Mouse (Mus musculus) midbrain, postnatal 0 days (tissue): ENCODE results near the gene Rraga. TPM values are rescaled to one million over a fixed set of nuclear protein-coding genes. Genes with fewer than 3 reads are reported as not detected.

Experiments used
- ATAC-seq: fragments of 200-750 bp; cut with Nextera tagmentation; 2 replicates; pipeline ENCODE4 v1.8.0; 2017; ENCODE audit warnings: moderate number of reproducible peaks, mild to moderate bottlenecking, moderate TSS enrichment, moderate library complexity; ENCODE audit not compliant: low FRiP score
- DNase-seq: peaks from one replicate; pipeline ENCODE4 v3.0.0-alpha.2; 2015; ENCODE audit warnings: low spot score
- H3K27ac ChIP-seq: fragments of 300-500 bp; sonication (generic); 2 replicates; pipeline ENCODE4 v1.5.1; 2014; ENCODE audit warnings: low read depth, mild to moderate bottlenecking, low read length, mixed read lengths
- H3K27me3 ChIP-seq: fragments of 300-500 bp; sonication (generic); 2 replicates; pipeline ENCODE4 v1.6.1; 2014; ENCODE audit warnings: low read length, control low read depth, mixed read lengths; ENCODE audit not compliant: insufficient read depth
- H3K36me3 ChIP-seq: fragments of 300-500 bp; sonication (generic); 2 replicates; pipeline ENCODE4 v1.6.1; 2014; ENCODE audit warnings: low read length, control low read depth, mixed read lengths; ENCODE audit not compliant: insufficient read depth
- H3K4me1 ChIP-seq: fragments of 300-500 bp; sonication (generic); 2 replicates; pipeline ENCODE4 v1.6.1; 2014; ENCODE audit warnings: mild to moderate bottlenecking, control low read depth, antibody characterized with exemption, low read length, mixed read lengths; ENCODE audit not compliant: insufficient read depth
- H3K4me2 ChIP-seq: fragments of 300-500 bp; sonication (generic); 2 replicates; pipeline ENCODE4 v1.6.1; 2014; ENCODE audit warnings: low read depth, mild to moderate bottlenecking, low read length, mixed read lengths; ENCODE audit not compliant: poor library complexity, severe bottlenecking
- H3K4me3 ChIP-seq: fragments of 300-500 bp; sonication (generic); 2 replicates; pipeline ENCODE4 v1.5.1; 2014; ENCODE audit warnings: low read depth, mild to moderate bottlenecking, low read length, moderate library complexity
- H3K9ac ChIP-seq: fragments of 300-500 bp; sonication (generic); replicated peaks from 2 replicates; pipeline ENCODE4 v1.6.1; 2014; ENCODE audit warnings: mild to moderate bottlenecking, low read length, moderate library complexity, mixed read lengths; ENCODE audit not compliant: poor library complexity, severe bottlenecking
- H3K9me3 ChIP-seq: fragments of 300-500 bp; sonication (generic); 2 replicates; pipeline ENCODE4 v1.6.1; 2016; ENCODE audit warnings: low read length, control low read depth
- CTCF ChIP-seq: IDR thresholded peaks from 2 replicates; pipeline ENCODE4 v1.5.1; 2016; ENCODE audit warnings: antibody characterized with exemption, mild to moderate bottlenecking
- WGBS: fragments of 180-500 bp; shearing (Covaris S2); extraction: QIAGEN DNeasy Blood & Tissue Kit; methylation state at CpG from one replicate; pipeline ENCODE4 v1.1.7; 2014; 5-methylcytosine and 5-hydroxymethylcytosine counted together
- polyA plus RNA-seq: library from polyadenylated mRNA; unstranded; fragments of >200 nt; fragmentation: Nextera tagmentation; extraction: Ambion mirVana; gene quantifications from 2 replicates; pipeline ENCODE4 v1.2.1, GENCODE M21; 2015
- total RNA-seq: library from RNA; depleted of rRNA; stranded (reverse); fragments of >200 nt; gene quantifications from 2 replicates; pipeline ENCODE4 v1.2.3, GENCODE M21; 2014

Gene Rraga
- total and polyA plus RNA-seq, 2 experiments from 2014 or later = 34.7 to 157 TPM

DNA sequence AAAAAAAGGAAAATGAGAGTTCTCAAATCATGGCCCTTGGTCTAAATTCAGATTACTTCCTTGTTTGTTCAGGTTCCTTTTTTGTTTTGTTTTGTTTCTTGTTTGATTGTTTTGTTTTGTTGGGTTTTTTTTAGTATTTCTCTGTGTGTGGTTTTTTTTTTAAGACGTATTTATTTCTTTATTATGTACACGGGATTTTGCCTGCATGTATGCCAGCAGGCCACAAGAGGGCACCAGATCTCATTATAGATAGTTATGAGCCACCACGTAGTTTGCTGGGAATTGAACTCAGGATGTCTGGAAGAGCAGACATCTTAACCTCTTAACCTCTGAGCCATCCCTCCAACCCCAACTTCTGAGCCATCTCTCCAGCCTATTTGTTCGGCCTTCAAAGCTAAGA, 37.5 kb upstream of the Rraga start:
- peak; percentile 53 for TF ChIP-seq CTCF
- H3K9me3 ChIP-seq = no peaks in the 10 kb centered on the region
- peak; percentile 33 for DNase-seq
- no peak overlapping the region for H3K4me3 ChIP-seq
- H3K9ac ChIP-seq = no peak overlapping the region
- no peaks in the 10 kb centered on the region for H3K27me3 ChIP-seq
- no peaks in the 10 kb centered on the region for H3K4me1 ChIP-seq
- no peak overlapping the region for H3K27ac ChIP-seq
- ATAC-seq = no peak
- no peaks in the 10 kb centered on the region for H3K36me3 ChIP-seq
- no peak overlapping the region for H3K4me2 ChIP-seq
- 41% methylated on average over 4 of the region's 4 CpGs for WGBS

DNA sequence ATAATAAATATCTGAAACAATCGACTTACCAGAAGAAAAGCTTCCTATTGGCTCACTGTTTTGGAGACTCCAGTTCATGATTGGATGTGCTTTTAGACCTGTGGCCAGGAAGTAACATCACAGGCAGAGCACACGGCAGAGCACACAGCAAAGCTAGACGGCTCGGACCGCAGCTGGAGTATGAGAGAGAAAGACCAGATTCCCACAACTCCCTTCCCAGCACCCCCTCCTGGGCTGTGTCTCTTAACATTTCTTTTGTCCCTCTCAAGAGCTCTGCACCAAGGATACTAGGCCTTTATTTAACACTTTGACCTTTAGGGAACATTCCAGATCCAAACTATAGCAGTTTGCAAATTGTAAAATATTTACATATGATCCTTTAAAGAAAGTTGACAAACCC, 36.5 kb upstream of the Rraga start:
- 95% methylated on average over 5 of the region's 5 CpGs for WGBS
- Histone ChIP-seq H3K27ac (no peak overlapping the region), H3K9ac (no peak overlapping the region), H3K4me1 (no peaks in the 10 kb centered on the region), H3K36me3 (no peaks in the 10 kb centered on the region), H3K27me3 (no peaks in the 10 kb centered on the region), H3K4me2 (no peak overlapping the region), H3K4me3 (no peak overlapping the region), H3K9me3 (no peaks in the 10 kb centered on the region)
- ATAC-seq (no peak), DNase-seq (no peak)
- TF ChIP-seq CTCF = no peak

DNA sequence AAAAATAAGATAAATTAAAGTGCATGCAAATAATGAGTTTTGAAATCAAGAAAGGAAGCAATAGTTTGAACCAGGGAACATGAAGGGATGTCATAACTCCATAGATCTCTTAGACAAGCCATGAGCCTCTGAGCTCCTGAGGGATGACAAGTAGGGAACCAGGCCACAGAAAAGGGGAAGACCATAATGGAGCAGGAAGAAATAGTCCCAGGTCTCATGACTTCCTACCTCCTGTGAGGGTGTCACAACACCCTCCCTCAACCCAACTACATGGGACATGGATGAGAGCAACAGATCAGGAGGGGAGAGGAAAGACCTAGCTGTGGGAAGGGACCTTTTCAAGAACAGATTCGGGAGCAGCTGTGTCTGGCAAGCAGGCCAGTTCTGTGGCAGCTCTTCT, 33.9 kb upstream of the Rraga start:
- H3K27ac ChIP-seq = no peak overlapping the region
- H3K4me1 ChIP-seq = no peaks in the 10 kb centered on the region
- H3K27me3 ChIP-seq = no peaks in the 10 kb centered on the region
- TF ChIP-seq CTCF = no peak
- H3K36me3 ChIP-seq = no peaks in the 10 kb centered on the region
- 78% methylated on average over 1 of the region's 1 CpGs for WGBS
- H3K9me3 ChIP-seq = no peaks in the 10 kb centered on the region
- H3K4me3 ChIP-seq = no peak overlapping the region
- H3K4me2 ChIP-seq = no peak overlapping the region
- no peak for ATAC-seq
- H3K9ac ChIP-seq = no peak overlapping the region
- no peak for DNase-seq

DNA sequence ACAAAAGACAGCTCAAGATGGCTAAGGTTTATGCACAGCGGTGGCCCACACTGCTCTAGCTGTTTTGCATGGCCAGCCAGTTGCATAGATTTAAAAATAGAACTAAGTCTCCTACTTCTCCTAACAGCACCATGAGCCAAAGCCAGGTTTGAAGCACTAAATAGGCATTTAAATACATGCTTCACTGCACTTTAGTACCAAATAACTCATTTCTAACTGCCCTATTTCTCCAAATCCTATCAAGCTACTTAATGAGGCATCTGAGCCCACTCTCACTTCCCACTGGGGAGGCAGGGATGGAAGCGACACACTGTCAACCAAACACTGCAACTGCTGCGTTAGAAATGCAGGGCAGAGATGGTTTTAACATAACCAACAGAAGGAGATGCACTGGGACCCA, 31.5 kb upstream of the Rraga start:
- ATAC-seq (no peak), DNase-seq (peak; percentile 28)
- no peak overlapping the region for H3K4me3 ChIP-seq
- no peaks in the 10 kb centered on the region for H3K36me3 ChIP-seq
- H3K4me1 ChIP-seq = no peaks in the 10 kb centered on the region
- H3K9me3 ChIP-seq = no peaks in the 10 kb centered on the region
- H3K27me3 ChIP-seq = no peaks in the 10 kb centered on the region
- 54% methylated on average over 3 of the region's 3 CpGs for WGBS
- TF ChIP-seq CTCF = no peak
- no peak overlapping the region for H3K27ac ChIP-seq
- no peak overlapping the region for H3K4me2 ChIP-seq
- H3K9ac ChIP-seq = no peak overlapping the region

DNA sequence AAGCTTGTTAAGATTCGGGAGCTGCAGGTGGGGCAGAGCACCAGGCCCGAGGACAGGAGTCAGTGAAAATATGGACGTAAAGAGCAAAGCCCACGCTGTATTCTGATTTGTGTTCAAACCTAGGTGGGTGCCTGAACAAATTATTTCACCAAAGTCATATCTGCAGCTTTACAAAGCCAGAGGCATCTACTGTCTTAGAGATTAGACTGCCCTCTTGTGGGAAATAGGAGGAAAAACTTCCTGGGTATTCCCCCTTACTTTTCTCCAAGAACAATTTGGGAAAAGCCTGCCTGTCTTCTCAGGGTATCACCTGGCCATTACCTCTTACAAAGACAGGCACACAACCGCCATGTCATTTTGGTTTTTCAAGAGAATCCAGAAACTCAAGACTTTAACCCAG, 29.9 kb upstream of the Rraga start:
- Histone ChIP-seq H3K27me3 (no peaks in the 10 kb centered on the region), H3K9ac (no peak overlapping the region), H3K4me3 (no peak overlapping the region), H3K27ac (no peak overlapping the region), H3K36me3 (no peaks in the 10 kb centered on the region), H3K4me2 (no peak overlapping the region), H3K4me1 (no peaks in the 10 kb centered on the region), H3K9me3 (no peaks in the 10 kb centered on the region)
- TF ChIP-seq CTCF = peak; percentile 83
- 49% methylated on average over 5 of the region's 5 CpGs for WGBS
- DNase-seq (peak; percentile 80), ATAC-seq (no peak)

DNA sequence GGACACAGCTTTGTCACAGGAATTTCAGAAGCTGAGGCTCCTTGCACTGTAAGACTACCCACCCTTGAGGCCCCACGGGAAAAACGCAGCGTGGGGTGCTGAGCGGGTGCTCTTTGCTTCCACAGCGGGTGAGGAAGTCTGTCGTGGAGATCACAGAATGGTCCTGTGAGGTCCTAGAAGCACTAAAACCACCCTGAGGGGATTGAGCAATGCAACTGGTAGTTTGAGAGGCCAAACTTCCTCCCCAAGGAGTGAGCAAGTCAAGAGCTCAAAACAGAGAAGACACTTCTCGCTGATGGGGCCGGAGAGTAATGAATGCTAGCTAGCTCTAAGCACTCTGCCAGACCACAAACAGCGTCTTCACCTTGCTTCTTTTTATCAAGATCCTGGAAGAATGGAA, 27.1 kb upstream of the Rraga start:
- Histone ChIP-seq H3K4me3 (no peak overlapping the region), H3K4me2 (no peak overlapping the region), H3K4me1 (no peaks in the 10 kb centered on the region), H3K27me3 (no peaks in the 10 kb centered on the region), H3K9me3 (no peaks in the 10 kb centered on the region), H3K27ac (no peak overlapping the region), H3K36me3 (no peaks in the 10 kb centered on the region), H3K9ac (no peak overlapping the region)
- WGBS = 86% methylated on average over 9 of the region's 9 CpGs
- no peak for ATAC-seq
- no peak for DNase-seq
- no peak for TF ChIP-seq CTCF
